Mouse (Mus musculus) kidney, postnatal 4 days (tissue): ENCODE results near the gene Ccdc148.
A peak's percentile ranks its signal among the peaks of the same experiment; 100 is the strongest.

ENCODE experiments used
- DNase-seq, 2 experiments: peaks; one replicate each; pipeline ENCODE4 v3.0.0; 2021; ENCODE audit warnings: mixed read lengths in 2 of 2

Gene Ccdc148

GRCm38 (mm10) chr2:59048775-59049451 is 111.6 kb downstream of the Ccdc148 start:
- no peak for DNase-seq

GRCm38 (mm10) chr2:59043313-59044032 is 117.0 kb downstream of the Ccdc148 start:
- peak; percentile 2 to 10 for DNase-seq

- peak; percentile 2 to 12 for DNase-seq
Observed at GRCm38 (mm10) chr2:59042616-59043015, 117.9 kb downstream of the Ccdc148 start.

GRCm38 (mm10) chr2:59036433-59036832 is 124.0 kb downstream of the Ccdc148 start:
- no peak for DNase-seq

GRCm38 (mm10) chr2:59035206-59035605 is 125.3 kb downstream of the Ccdc148 start:
- DNase-seq = no peak

GRCm38 (mm10) chr2:59034281-59034680 is 126.2 kb downstream of the Ccdc148 start:
- DNase-seq = no peak

- DNase-seq = no peak
Observed at GRCm38 (mm10) chr2:59024558-59024957, 135.9 kb downstream of the Ccdc148 start.

GRCm38 (mm10) chr2:59007356-59007755 is 153.1 kb downstream of the Ccdc148 start:
- no peak for DNase-seq

- peak in 1 of 2 experiments; percentile 7 for DNase-seq
Observed at GRCm38 (mm10) chr2:59006567-59007340, 153.7 kb downstream of the Ccdc148 start.

GRCm38 (mm10) chr2:58997151-58997550 is 163.3 kb downstream of the Ccdc148 start:
- DNase-seq = no peak

GRCm38 (mm10) chr2:58992431-58993191 is 167.9 kb downstream of the Ccdc148 start:
- DNase-seq = peak; percentile 41 to 62

GRCm38 (mm10) chr2:58978095-58978494 is 182.4 kb downstream of the Ccdc148 start:
- DNase-seq = no peak

- no peak for DNase-seq
Observed at GRCm38 (mm10) chr2:58971507-58972275, 188.8 kb downstream of the Ccdc148 start.

GRCm38 (mm10) chr2:58956770-58957300 is 203.6 kb downstream of the Ccdc148 start:
- DNase-seq = no peak

- DNase-seq = no peak
Observed at GRCm38 (mm10) chr2:58956351-58956750, 204.1 kb downstream of the Ccdc148 start.

GRCm38 (mm10) chr2:58952101-58952500 is 208.4 kb downstream of the Ccdc148 start:
- no peak for DNase-seq

- no peak for DNase-seq
Observed at GRCm38 (mm10) chr2:58948796-58949195, 211.7 kb downstream of the Ccdc148 start.

- no peak for DNase-seq
Observed at GRCm38 (mm10) chr2:58941361-58941760, 219.1 kb downstream of the Ccdc148 start.

- DNase-seq = no peak
Observed at GRCm38 (mm10) chr2:58925551-58925950, 234.9 kb downstream of the Ccdc148 start.

- DNase-seq = no peak
Observed at GRCm38 (mm10) chr2:58918351-58918750, 242.1 kb downstream of the Ccdc148 start.

GRCm38 (mm10) chr2:58912339-58912738 is 248.1 kb downstream of the Ccdc148 start:
- DNase-seq = no peak
